In genomic region chr6:33248894-33249758, GRCm38 (mm10) we compare ENCODE assay signal across 8 mouse cellular contexts. TPM values are rescaled to one million over a fixed set of nuclear protein-coding genes. Genes with fewer than 3 reads are reported as not detected.
A peak's percentile ranks its signal among the peaks of the same experiment; 100 is the strongest.
DNase-seq lines count a peak whose midpoint lies in the region; ATAC-seq and TF ChIP-seq lines count a peak whose summit lies in the region.

Exoc4 (plus strand) TSS chr6:33249085.

- no peak for TF ChIP-seq CTCF in C2C12 (IDR thresholded peaks at IDR 0.05; ENCODE audit: control insufficient read depth, insufficient read depth, insufficient read length)
- TF ChIP-seq CTCF in brain, embryonic 14.5 days (IDR thresholded peaks at IDR 0.05; ENCODE audit: borderline replicate concordance, extremely low read depth, insufficient read depth, insufficient read length): no peak
- TF ChIP-seq CTCF in liver, adult 2 months (IDR thresholded peaks at IDR 0.05; ENCODE audit: low read depth, low read length): no peak

- H3K36me3 ChIP-seq in C2C12 (ENCODE audit: control insufficient read depth, insufficient read depth): peaks cover 5% of the 10 kb centered on the region
- peaks cover 7% of the 10 kb centered on the region for H3K36me3 ChIP-seq in erythroblast, embryonic 14.5 days (ENCODE audit: control insufficient read depth)
- no peaks in the 10 kb centered on the region for H3K36me3 ChIP-seq in heart, embryonic 11.5 days (ENCODE audit: control insufficient read depth, insufficient read depth, low read length)
- no peaks in the 10 kb centered on the region for H3K36me3 ChIP-seq in kidney, embryonic 16.5 days (ENCODE audit: insufficient read depth, low read length)
- H3K36me3 ChIP-seq in liver, adult 2 months (ENCODE audit: control insufficient read depth, insufficient read depth, low read length): no peaks in the 10 kb centered on the region
- no peaks in the 10 kb centered on the region for H3K36me3 ChIP-seq in myocyte (ENCODE audit: control insufficient read depth, insufficient read depth)
- no peaks in the 10 kb centered on the region for H3K36me3 ChIP-seq in splenic B cell, adult 2 months (ENCODE audit: control insufficient read depth, insufficient read depth, low read length, poor library complexity, severe bottlenecking)

- no peaks in the 10 kb centered on the region for H3K9me3 ChIP-seq in erythroblast, embryonic 14.5 days (ENCODE audit: control insufficient read depth, low read length)
- no peaks in the 10 kb centered on the region for H3K9me3 ChIP-seq in heart, embryonic 11.5 days (replicated peaks; ENCODE audit: control insufficient read depth, low read length)
- H3K9me3 ChIP-seq in kidney, embryonic 16.5 days (ENCODE audit: low read length): no peaks in the 10 kb centered on the region

- peak within 1 kb of the TSS; percentile 86 for H3K9ac ChIP-seq in heart, embryonic 11.5 days (ENCODE audit: low read depth, low read length)
- H3K9ac ChIP-seq in kidney, embryonic 16.5 days (replicated peaks; ENCODE audit: low read length): peak within 1 kb of the TSS; percentile 91
- H3K9ac ChIP-seq in liver, adult 2 months (ENCODE audit: low read depth, low read length): peak within 1 kb of the TSS; percentile 75

- ATAC-seq in heart, embryonic 11.5 days (replicated peaks; ENCODE audit: insufficient number of reproducible peaks, low FRiP score, low TSS enrichment): peak; percentile 99
- peak; percentile 100 for ATAC-seq in kidney, embryonic 16.5 days (ENCODE audit: low FRiP score, low TSS enrichment)

- H3K4me3 ChIP-seq in C2C12 (ENCODE audit: insufficient read depth, poor library complexity, severe bottlenecking): peak within 1 kb of the TSS; percentile 71
- H3K4me3 ChIP-seq in erythroblast, embryonic 14.5 days (replicated peaks): peak within 1 kb of the TSS; percentile 87
- peak within 1 kb of the TSS; percentile 82 for H3K4me3 ChIP-seq in heart, embryonic 11.5 days (ENCODE audit: low read depth, low read length)
- peak within 1 kb of the TSS; percentile 90 for H3K4me3 ChIP-seq in kidney, embryonic 16.5 days (ENCODE audit: low read length)
- H3K4me3 ChIP-seq in liver, adult 2 months (ENCODE audit: insufficient read depth, low read depth, low read length): peak within 1 kb of the TSS; percentile 88
- H3K4me3 ChIP-seq in myocyte: peak within 1 kb of the TSS; percentile 73

- H3ac ChIP-seq in C2C12 (ENCODE audit: control insufficient read depth, insufficient read length, low read depth) (peak within 1 kb of the TSS; percentile 91), myocyte (ENCODE audit: control insufficient read depth, insufficient read length) (peak within 1 kb of the TSS; percentile 27)

- 2% methylated on average over 34 of the region's 34 CpGs for WGBS in heart, embryonic 11.5 days (ENCODE audit: insufficient replicate concordance)
- WGBS in kidney, embryonic 16.5 days: 2% methylated on average over 30 of the region's 34 CpGs
- 3% methylated on average over 34 of the region's 34 CpGs for WGBS in liver, adult 2 months

- H3K4me2 ChIP-seq in heart, embryonic 11.5 days: peak within 1 kb of the TSS; percentile 90
- peak within 1 kb of the TSS; percentile 92 for H3K4me2 ChIP-seq in kidney, embryonic 16.5 days (replicated peaks; ENCODE audit: low read depth, low read length)
- H3K4me2 ChIP-seq in myocyte (ENCODE audit: low read depth): peak within 1 kb of the TSS; percentile 94

- H3K79me2 ChIP-seq in C2C12 (ENCODE audit: control insufficient read depth, insufficient read depth): peaks cover 50% of the 10 kb centered on the region
- peaks cover 4% of the 10 kb centered on the region; the same call in 1 of the 2 replicates for H3K79me2 ChIP-seq in liver, adult 2 months (ENCODE audit: control insufficient read depth, insufficient read depth, low read length)
- peaks cover 31% of the 10 kb centered on the region for H3K79me2 ChIP-seq in myocyte (ENCODE audit: control insufficient read depth, insufficient read depth)

- H3K27ac ChIP-seq in heart, embryonic 11.5 days (ENCODE audit: low read depth, low read length): no peak within 1 kb of the TSS
- no peak within 1 kb of the TSS for H3K27ac ChIP-seq in kidney, embryonic 16.5 days (ENCODE audit: low read length)
- H3K27ac ChIP-seq in liver, adult 2 months (replicated peaks; ENCODE audit: insufficient read depth, low read depth, low read length): no peak within 1 kb of the TSS

- TF ChIP-seq POLR2A in brain, embryonic 14.5 days (IDR thresholded peaks at IDR 0.05; ENCODE audit: borderline replicate concordance, extremely low read depth, insufficient read depth, insufficient read length, poor library complexity, severe bottlenecking): no peak
- TF ChIP-seq POLR2A in liver, adult 2 months (IDR thresholded peaks at IDR 0.05; ENCODE audit: extremely low read depth, insufficient read depth, low read length): 0 out of 2 replicates have a peak, but pooled peaks have one; percentile 20
- TF ChIP-seq POLR2A in myocyte (IDR thresholded peaks at IDR 0.05; ENCODE audit: insufficient read length, low read depth): peak; percentile 41

- no peaks in the 10 kb centered on the region for H3K27me3 ChIP-seq in C2C12 (ENCODE audit: control insufficient read depth, insufficient read depth, insufficient read length)
- no peaks in the 10 kb centered on the region for H3K27me3 ChIP-seq in erythroblast, embryonic 14.5 days (ENCODE audit: control insufficient read depth)
- no peaks in the 10 kb centered on the region for H3K27me3 ChIP-seq in heart, embryonic 11.5 days (ENCODE audit: control insufficient read depth, insufficient read depth, low read length)
- H3K27me3 ChIP-seq in kidney, embryonic 16.5 days (ENCODE audit: insufficient read depth, low read length): no peaks in the 10 kb centered on the region
- H3K27me3 ChIP-seq in liver, adult 2 months (ENCODE audit: control insufficient read depth, insufficient read depth, low read length): no peaks in the 10 kb centered on the region
- no peaks in the 10 kb centered on the region for H3K27me3 ChIP-seq in myocyte (ENCODE audit: control insufficient read depth, insufficient read depth, insufficient read length)
- H3K27me3 ChIP-seq in splenic B cell, adult 2 months (ENCODE audit: control insufficient read depth, insufficient read depth, low read length, poor library complexity, severe bottlenecking): no peaks in the 10 kb centered on the region

- H3K79me3 ChIP-seq in C2C12 (ENCODE audit: low read depth): peaks cover 37% of the 10 kb centered on the region

- peak; percentile 99 for DNase-seq in brain, embryonic 14.5 days (ENCODE audit: low read depth)
- peak; percentile 95 for DNase-seq in liver, adult 2 months (ENCODE audit: extremely low read depth, low read depth, low spot score)
- DNase-seq in splenic B cell, adult 2 months (ENCODE audit: low read depth, low spot score): peak; percentile 96

- H3K4me1 ChIP-seq in erythroblast, embryonic 14.5 days (ENCODE audit: control insufficient read depth): peaks cover 33% of the 10 kb centered on the region
- H3K4me1 ChIP-seq in heart, embryonic 11.5 days (ENCODE audit: control insufficient read depth, insufficient read depth, low read length): no peaks in the 10 kb centered on the region
- peaks cover 5% of the 10 kb centered on the region; the same call in 1 of the 2 replicates for H3K4me1 ChIP-seq in kidney, embryonic 16.5 days (ENCODE audit: insufficient read depth, low read length)
- H3K4me1 ChIP-seq in liver, adult 2 months (ENCODE audit: control insufficient read depth, insufficient read depth, low read length): no peaks in the 10 kb centered on the region

TF ChIP-seq in C2C12, 6 proteins besides CTCF, POLR2A, EP300 and RAD21:
- TF ChIP-seq USF1 (IDR thresholded peaks at IDR 0.05; ENCODE audit: low read depth) (peak; percentile 28), FOSL1 (IDR thresholded peaks at IDR 0.05; ENCODE audit: insufficient read depth, low read length, poor library complexity, severe bottlenecking) (no peak), MAX (IDR thresholded peaks at IDR 0.05) (no peak), MYOG (IDR thresholded peaks at IDR 0.05; ENCODE audit: control insufficient read depth, extremely low read depth, insufficient read length) (no peak)

TF ChIP-seq in myocyte, 11 proteins besides CTCF, POLR2A, EP300 and RAD21:
- TF ChIP-seq USF1 (IDR thresholded peaks at IDR 0.05; ENCODE audit: low read depth) (no peak), SRF (IDR thresholded peaks at IDR 0.05; ENCODE audit: control insufficient read depth, insufficient read length, low read depth) (no peak), MYOD1 (IDR thresholded peaks at IDR 0.05; ENCODE audit: control insufficient read depth in 1 of 3, insufficient read length in 2 of 3, low read depth in 2 of 3) (peak in 2 of 3 experiments; percentile 57 to 58), MYOG (IDR thresholded peaks at IDR 0.05; ENCODE audit: control insufficient read depth in 1 of 3, insufficient read depth in 1 of 3, insufficient read length in 2 of 3, low read depth in 2 of 3) (peak in 2 of 3 experiments; percentile 51 to 53), E2F4 (IDR thresholded peaks at IDR 0.05; ENCODE audit: insufficient read depth) (peak; percentile 82), MAX (IDR thresholded peaks at IDR 0.05; ENCODE audit: low read depth) (no peak)

RNA-seq across cellular contexts. Expression of gene Exoc4, which starts in this region (rescaled TPM):
- 20.6 TPM for polyA plus RNA-seq in C2C12 (2012; fragmentation: generic; extraction: Trizol)
- 13.6 and 31.5 TPM in 2 replicates for polyA plus RNA-seq in brain, embryonic 14.5 days (2012; rRNA removed)
- 0.54 and 0.65 TPM in 2 replicates for polyA plus RNA-seq in erythroblast, embryonic 14.5 days (2012)
- polyA plus RNA-seq in heart, embryonic 11.5 days (2014; fragmentation: Nextera tagmentation; extraction: Ambion mirVana): 27.0 and 36.1 TPM in 2 replicates
- polyA plus RNA-seq in kidney, embryonic 16.5 days (2015; fragmentation: Nextera tagmentation; extraction: Ambion mirVana): 39.4 and 44.1 TPM in 2 replicates
- 25.1 and 28.0 TPM in 2 replicates for total RNA-seq in liver, adult 2 months (2014; rRNA removed)
- 3.4 and 3.7 TPM in 2 replicates for polyA plus RNA-seq in liver, adult 2 months (2012; rRNA removed)
- polyA plus RNA-seq in myocyte (2012; fragmentation: generic; extraction: Trizol): 40.1 TPM
